ENCODE assay signal across 17 mouse cellular contexts in genomic region chr7:96909856-96910255, GRCm38 (mm10). TPM values are rescaled to one million over a fixed set of nuclear protein-coding genes. Genes with fewer than 3 reads are reported as not detected.
DNase-seq lines count a peak whose midpoint lies in the region; ATAC-seq lines count a peak whose summit lies in the region.
"Had no signal": no experiment of that assay in that cellular context is flagged by ENCODE, and none has a peak within 500 bp of the region (broad histone marks: within the 10 kb centered on the region; RNA-seq: fewer than 3 reads in every experiment).

No protein-coding gene starts in this region.

- H3K36me3 ChIP-seq in forebrain, embryonic 10.5 days (replicated peaks): peaks cover 27% of the 10 kb centered on the region
- H3K36me3 ChIP-seq in forebrain, embryonic 15.5 days: peaks cover 8% of the 10 kb centered on the region
- peaks cover 25% of the 10 kb centered on the region for H3K36me3 ChIP-seq in midbrain, embryonic 10.5 days
- H3K36me3 ChIP-seq in midbrain, embryonic 11.5 days (ENCODE audit: control insufficient read depth, insufficient read depth, low read length): peaks cover 4% of the 10 kb centered on the region; the same call in 1 of the 2 replicates
- peaks cover 23% of the 10 kb centered on the region for H3K36me3 ChIP-seq in limb, embryonic 12.5 days
- H3K36me3 ChIP-seq: G1E; stomach, embryonic 15.5 days had no signal

- WGBS in forebrain, embryonic 10.5 days: 89% methylated on average over 5 of the region's 5 CpGs
- WGBS in forebrain, embryonic 15.5 days: 62% methylated on average over 5 of the region's 5 CpGs
- 82% methylated on average over 5 of the region's 5 CpGs for WGBS in midbrain, embryonic 10.5 days
- 77% methylated on average over 5 of the region's 5 CpGs for WGBS in midbrain, embryonic 11.5 days
- 78% methylated on average over 5 of the region's 5 CpGs for WGBS in limb, embryonic 12.5 days

- H3K9me3 ChIP-seq in forebrain, embryonic 10.5 days: no peaks in the 10 kb centered on the region
- H3K9me3 ChIP-seq in forebrain, embryonic 15.5 days: no peaks in the 10 kb centered on the region
- H3K9me3 ChIP-seq in midbrain, embryonic 10.5 days (replicated peaks): no peaks in the 10 kb centered on the region
- H3K9me3 ChIP-seq in midbrain, embryonic 11.5 days (ENCODE audit: control insufficient read depth, low read length): no peaks in the 10 kb centered on the region
- H3K9me3 ChIP-seq in limb, embryonic 12.5 days: no peaks in the 10 kb centered on the region
- H3K9me3 ChIP-seq: G1E; neural tube, embryonic 15.5 days; stomach, embryonic 15.5 days had no signal

- H3K27me3 ChIP-seq in forebrain, embryonic 10.5 days (ENCODE audit: poor library complexity, severe bottlenecking): peaks cover 25% of the 10 kb centered on the region
- H3K27me3 ChIP-seq in forebrain, embryonic 15.5 days: no peaks in the 10 kb centered on the region
- peaks cover 18% of the 10 kb centered on the region for H3K27me3 ChIP-seq in midbrain, embryonic 10.5 days (ENCODE audit: low read depth, poor library complexity, severe bottlenecking)
- H3K27me3 ChIP-seq in midbrain, embryonic 11.5 days (ENCODE audit: control insufficient read depth, insufficient read depth, low read length): no peaks in the 10 kb centered on the region
- H3K27me3 ChIP-seq in limb, embryonic 12.5 days: peaks cover 6% of the 10 kb centered on the region
- H3K27me3 ChIP-seq: stomach, embryonic 15.5 days had no signal

- DNase-seq in forebrain, embryonic 10.5 days (ENCODE audit: extremely low spot score, low spot score): no peak
- DNase-seq in midbrain, embryonic 10.5 days (ENCODE audit: low spot score): no peak
- no peak for DNase-seq in midbrain, embryonic 11.5 days (ENCODE audit: low spot score, missing footprints)
- DNase-seq in adrenal gland, postnatal 25 days: peak; percentile 77
- DNase-seq in left cerebral cortex, adult 8-10 months (ENCODE audit: low spot score in 2 of 2): no peak
- DNase-seq in right cerebral cortex, postnatal 25 days: no peak
- DNase-seq: B cell, adult 2 months; cerebellum, adult 18-20 months; heart, adult 2 months; heart, postnatal 14 days; liver had no signal

- peaks cover 55% of the 10 kb centered on the region for H3K4me1 ChIP-seq in forebrain, embryonic 10.5 days
- H3K4me1 ChIP-seq in forebrain, embryonic 15.5 days: peaks cover 19% of the 10 kb centered on the region
- peaks cover 58% of the 10 kb centered on the region for H3K4me1 ChIP-seq in midbrain, embryonic 10.5 days
- H3K4me1 ChIP-seq in midbrain, embryonic 11.5 days (ENCODE audit: control insufficient read depth, insufficient read depth, low read length): peaks cover 9% of the 10 kb centered on the region; the same call in 1 of the 2 replicates
- peaks cover 59% of the 10 kb centered on the region for H3K4me1 ChIP-seq in limb, embryonic 12.5 days (replicated peaks)
- H3K4me1 ChIP-seq: stomach, embryonic 15.5 days had no signal

- no peak for ATAC-seq in forebrain, embryonic 15.5 days (replicated peaks)
- ATAC-seq in midbrain, embryonic 11.5 days (ENCODE audit: low FRiP score): no peak
- no peak for ATAC-seq in limb, embryonic 12.5 days (ENCODE audit: insufficient number of reproducible peaks, insufficient read depth, low FRiP score, low TSS enrichment, low read depth)
- ATAC-seq: forebrain, embryonic 14.5 days had no signal

- H3K9ac ChIP-seq in forebrain, embryonic 15.5 days (replicated peaks): no peak overlapping the region
- H3K9ac ChIP-seq in midbrain, embryonic 11.5 days (ENCODE audit: low read length): no peak overlapping the region
- H3K9ac ChIP-seq in limb, embryonic 12.5 days (replicated peaks): no peak overlapping the region
- H3K9ac ChIP-seq: neural tube, embryonic 15.5 days; stomach, embryonic 15.5 days had no signal

- H3K4me2 ChIP-seq in forebrain, embryonic 15.5 days (replicated peaks): no peak overlapping the region
- H3K4me2 ChIP-seq in midbrain, embryonic 11.5 days: no peak overlapping the region
- no peak overlapping the region for H3K4me2 ChIP-seq in limb, embryonic 12.5 days
- H3K4me2 ChIP-seq: neural tube, embryonic 15.5 days; stomach, embryonic 15.5 days had no signal

- no peak overlapping the region for H3K4me3 ChIP-seq in forebrain, embryonic 10.5 days
- H3K4me3 ChIP-seq in forebrain, embryonic 15.5 days: no peak overlapping the region
- H3K4me3 ChIP-seq in midbrain, embryonic 10.5 days: no peak overlapping the region
- H3K4me3 ChIP-seq in midbrain, embryonic 11.5 days (ENCODE audit: low read depth, low read length): no peak overlapping the region
- H3K4me3 ChIP-seq in limb, embryonic 12.5 days (replicated peaks): no peak overlapping the region
- H3K4me3 ChIP-seq: heart, adult 2 months; neural tube, embryonic 15.5 days; stomach, embryonic 15.5 days had no signal

- peak overlapping the region; percentile 25; the same call in 1 of the 2 replicates for H3K27ac ChIP-seq in forebrain, embryonic 10.5 days
- H3K27ac ChIP-seq in forebrain, embryonic 15.5 days (replicated peaks): no peak overlapping the region
- 0 out of 2 replicates have a peak overlapping the region, but pooled peaks have one; percentile 23 for H3K27ac ChIP-seq in midbrain, embryonic 10.5 days (replicated peaks)
- H3K27ac ChIP-seq in midbrain, embryonic 11.5 days (ENCODE audit: low read depth, low read length): no peak overlapping the region
- H3K27ac ChIP-seq in limb, embryonic 12.5 days: peak overlapping the region; percentile 42; the same call in 1 of the 2 replicates
- H3K27ac ChIP-seq: heart, adult 2 months; neural tube, embryonic 15.5 days; stomach, embryonic 15.5 days had no signal

RNA-seq across cellular contexts. Expression of gene Nars2, which starts 41.4 kb away (rescaled TPM):
- 28.0 and 30.0 TPM in 2 replicates for polyA plus RNA-seq in forebrain, embryonic 10.5 days (2016; fragmentation: Nextera tagmentation; extraction: Ambion mirVana)
- 23.5 and 24.1 TPM in 2 replicates for polyA plus RNA-seq in forebrain, embryonic 15.5 days (2015; fragmentation: Nextera tagmentation; extraction: Ambion mirVana)
- 24.4 and 26.1 TPM in 2 replicates for polyA plus RNA-seq in midbrain, embryonic 10.5 days (2016; fragmentation: Nextera tagmentation; extraction: Ambion mirVana)
- polyA plus RNA-seq in midbrain, embryonic 11.5 days (2014; fragmentation: Nextera tagmentation; extraction: Ambion mirVana): 20.6 and 24.5 TPM in 2 replicates
- 19.3 and 19.9 TPM in 2 replicates for total RNA-seq in adrenal gland, postnatal 25 days (2021)
- polyA plus RNA-seq in limb, embryonic 12.5 days (2016; fragmentation: Nextera tagmentation; extraction: Ambion mirVana): 22.4 and 24.1 TPM in 2 replicates
- 10 to 100 TPM; 16.1 to 21.5 (median 17.5) TPM for total RNA-seq in left cerebral cortex, adult 8-10 months (2022)

Comparison
In these comparisons a context has a peak if more than half of its experiments do, and no peak if none do; other contexts are left out.
1. H3K27ac ChIP-seq: peak in forebrain, embryonic 10.5 days (single experiment), midbrain, embryonic 10.5 days (single experiment) and limb, embryonic 12.5 days (single experiment); none in forebrain, embryonic 15.5 days (single experiment) and midbrain, embryonic 11.5 days (single experiment).